Mouse (Mus musculus): ENCODE results near the gene Wnt11.

Wnt11 gene

GRCm38 (mm10) chr7:98834711-98835321 is at the start of gene Wnt11:
Gene Wnt11, plus strand, starts transcription at chr7:98835112.
- in situ Hi-C loops (cut with MboI; ENCODE audit: unreplicated experiment in 2 of 2) = loop anchor here (5.0 to 25.0 kb wide), 3 partner anchors 58 to 252 kb away; no protein-coding TSS in a partner anchor

GRCm38 (mm10) chr7:98786792-98787612 is 47.9 kb upstream of the Wnt11 start:
- in situ Hi-C loops (cut with MboI; ENCODE audit: unreplicated experiment in 2 of 2) = no loop called here

- in situ Hi-C loops (cut with MboI; ENCODE audit: unreplicated experiment in 2 of 2) = no loop called here
Measured at GRCm38 (mm10) chr7:98788721-98789120, 46.2 kb upstream of the Wnt11 start.

GRCm38 (mm10) chr7:98789121-98789520 is 45.8 kb upstream of the Wnt11 start:
- in situ Hi-C loops (cut with MboI; ENCODE audit: unreplicated experiment in 2 of 2) = no loop called here

GRCm38 (mm10) chr7:98791864-98792263 is 43.0 kb upstream of the Wnt11 start:
- in situ Hi-C loops (cut with MboI; ENCODE audit: unreplicated experiment in 2 of 2) = no loop called here

GRCm38 (mm10) chr7:98793811-98794210 is 41.1 kb upstream of the Wnt11 start:
- in situ Hi-C loops (cut with MboI; ENCODE audit: unreplicated experiment in 2 of 2) = no loop called here

GRCm38 (mm10) chr7:98794444-98794843 is 40.5 kb upstream of the Wnt11 start:
- in situ Hi-C loops (cut with MboI; ENCODE audit: unreplicated experiment in 2 of 2) = no loop called here

GRCm38 (mm10) chr7:98795637-98796036 is 39.3 kb upstream of the Wnt11 start:
- in situ Hi-C loops (cut with MboI; ENCODE audit: unreplicated experiment in 2 of 2) = no loop called here

- in situ Hi-C loops (cut with MboI; ENCODE audit: unreplicated experiment in 2 of 2) = no loop called here
Measured at GRCm38 (mm10) chr7:98797347-98798133, 37.4 kb upstream of the Wnt11 start.

- in situ Hi-C loops (cut with MboI; ENCODE audit: unreplicated experiment in 2 of 2) = no loop called here
Measured at GRCm38 (mm10) chr7:98798134-98798417, 36.8 kb upstream of the Wnt11 start.

GRCm38 (mm10) chr7:98800435-98800834 is 34.5 kb upstream of the Wnt11 start:
- in situ Hi-C loops (cut with MboI; ENCODE audit: unreplicated experiment in 2 of 2) = no loop called here

GRCm38 (mm10) chr7:98801086-98801485 is 33.8 kb upstream of the Wnt11 start:
- in situ Hi-C loops (cut with MboI; ENCODE audit: unreplicated experiment in 2 of 2) = no loop called here

GRCm38 (mm10) chr7:98803181-98803580 is 31.7 kb upstream of the Wnt11 start:
- in situ Hi-C loops (cut with MboI; ENCODE audit: unreplicated experiment in 2 of 2) = no loop called here

- in situ Hi-C loops (cut with MboI; ENCODE audit: unreplicated experiment in 2 of 2) = no loop called here
Measured at GRCm38 (mm10) chr7:98804841-98805772, 29.8 kb upstream of the Wnt11 start.

- in situ Hi-C loops (cut with MboI; ENCODE audit: unreplicated experiment in 2 of 2) = no loop called here
Measured at GRCm38 (mm10) chr7:98806961-98807360, 28.0 kb upstream of the Wnt11 start.

- in situ Hi-C loops (cut with MboI; ENCODE audit: unreplicated experiment in 2 of 2) = no loop called here
Measured at GRCm38 (mm10) chr7:98809372-98809771, 25.5 kb upstream of the Wnt11 start.

- in situ Hi-C loops (cut with MboI; ENCODE audit: unreplicated experiment in 2 of 2) = no loop called here
Measured at GRCm38 (mm10) chr7:98810619-98811018, 24.3 kb upstream of the Wnt11 start.

GRCm38 (mm10) chr7:98820501-98820900 is 14.4 kb upstream of the Wnt11 start:
- in situ Hi-C loops (cut with MboI; ENCODE audit: unreplicated experiment in 2 of 2) = no loop called here

- in situ Hi-C loops (cut with MboI; ENCODE audit: unreplicated experiment in 2 of 2) = no loop called here
Measured at GRCm38 (mm10) chr7:98822881-98823280, 12.0 kb upstream of the Wnt11 start.
